Mouse (Mus musculus) brown adipose tissue, adult 24 weeks (tissue): ENCODE measurements around the gene Armc7. TPM values are rescaled to one million over a fixed set of nuclear protein-coding genes. Genes with fewer than 3 reads are reported as not detected.
"Not testable (repeated sequence)": the region's sequence is repeated elsewhere in the genome, so short reads cannot be mapped to it uniquely, and the experiment has no call there.

Experiments
- H3K27ac ChIP-seq: fragments of 200-500 bp; replicated peaks from 2 replicates; pipeline ENCODE4 v1.5.1; 2012; ENCODE audit warnings: low read depth, mild to moderate bottlenecking, low read length
- H3K4me1 ChIP-seq: fragments of 200-500 bp; 2 replicates; pipeline ENCODE4 v1.6.1; 2012; ENCODE audit warnings: low read length, mixed read lengths; ENCODE audit not compliant: control insufficient read depth, insufficient read depth, insufficient read length
- H3K4me3 ChIP-seq: fragments of 200-500 bp; 2 replicates; pipeline ENCODE4 v1.5.1; 2012; ENCODE audit warnings: low read depth, mild to moderate bottlenecking, low read length, moderate library complexity; ENCODE audit not compliant: insufficient read depth
- polyA plus RNA-seq: library from polyadenylated mRNA; stranded (reverse); fragments of >200 nt; gene quantifications from 2 replicates; pipeline ENCODE4 v1.2.4, GENCODE M21; 2012; ENCODE audit not compliant: missing spikeins, insufficient read depth, insufficient read length

Gene Armc7
- polyA plus RNA-seq, 1 experiment: 4.1 TPM

DNA sequence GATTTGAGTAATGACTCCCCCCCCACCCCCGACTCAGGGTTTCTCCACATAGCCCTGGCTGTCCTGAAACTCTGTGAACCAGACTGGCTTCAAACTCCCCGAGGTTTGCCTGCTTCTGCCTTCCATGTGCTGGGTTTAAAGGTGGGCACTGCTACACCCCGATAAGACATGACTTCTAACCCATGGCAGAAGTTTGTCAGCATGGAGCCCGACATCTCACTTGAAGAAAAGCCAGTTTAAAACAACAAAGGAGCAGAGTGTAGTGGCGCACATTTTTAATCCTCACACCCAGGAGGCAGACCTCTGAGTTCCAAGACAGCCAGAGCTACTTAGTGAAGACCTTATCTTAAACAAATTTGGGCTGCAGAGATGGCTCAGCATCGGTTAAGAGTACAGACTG is 16.9 kb downstream of the Armc7 start:
- H3K4me1 ChIP-seq: peaks cover 7% of the 10 kb centered on the region; the same call in 1 of the 2 replicates
- no peak overlapping the region for H3K27ac ChIP-seq
- H3K4me3 ChIP-seq: peak overlapping the region; percentile 86

DNA sequence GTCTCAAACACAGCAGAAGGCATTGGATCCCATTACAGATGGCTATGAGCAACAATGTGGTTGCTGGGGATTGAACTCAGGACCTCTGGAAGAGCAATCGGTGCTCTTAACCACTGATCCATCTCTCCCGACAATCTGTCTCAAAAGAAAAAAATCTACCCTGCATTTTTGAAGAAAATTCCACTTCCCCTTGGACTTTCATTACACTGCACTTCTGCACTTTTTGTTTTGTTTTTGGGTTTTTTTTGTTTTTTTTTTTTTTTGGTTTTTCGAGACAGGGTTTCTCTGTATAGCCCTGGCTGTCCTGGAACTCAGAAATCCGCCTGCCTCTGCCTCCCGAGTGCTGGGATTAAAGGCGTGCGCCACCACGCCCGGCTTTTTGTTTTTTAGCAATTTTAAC is 21.1 kb downstream of the Armc7 start:
- not testable (repeated sequence) for H3K4me3 ChIP-seq, H3K4me1 ChIP-seq, H3K27ac ChIP-seq

- H3K27ac ChIP-seq: no peak overlapping the region
- H3K4me1 ChIP-seq: no peaks in the 10 kb centered on the region
- no peak overlapping the region for H3K4me3 ChIP-seq
These were observed 27.2 kb downstream of the Armc7 start for GRCm38 (mm10) chr11:115502636-115503035.

DNA sequence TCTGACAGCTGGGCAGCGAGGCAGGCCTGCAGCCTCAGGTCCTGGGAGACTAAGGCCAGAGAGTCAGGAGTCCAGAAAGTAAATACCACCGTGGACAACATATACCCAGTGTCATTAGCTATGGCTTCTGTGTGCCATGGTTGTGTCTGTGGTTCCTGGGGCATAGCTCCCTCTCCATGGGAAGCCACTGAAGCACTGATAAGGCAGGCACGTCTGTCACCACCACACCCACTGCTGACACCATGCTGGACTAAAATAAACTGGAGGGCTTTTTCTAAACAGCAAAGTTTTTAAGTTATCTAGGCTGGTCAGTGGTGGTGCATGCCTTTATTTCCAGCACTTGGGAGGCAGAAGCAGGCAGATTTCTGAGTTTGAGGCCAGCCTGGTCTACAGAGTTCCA is 31.1 kb downstream of the Armc7 start:
- Histone ChIP-seq H3K4me1 (peaks cover 6% of the 10 kb centered on the region), H3K27ac (no peak overlapping the region), H3K4me3 (no peak overlapping the region)

- Histone ChIP-seq H3K4me1 (peaks cover 15% of the 10 kb centered on the region), H3K4me3 (no peak overlapping the region), H3K27ac (no peak overlapping the region)
These were observed 32.6 kb downstream of the Armc7 start for GRCm38 (mm10) chr11:115508061-115508460.

- no peak overlapping the region; the same call in 1 of the 2 replicates for H3K27ac ChIP-seq
- peaks cover 16% of the 10 kb centered on the region for H3K4me1 ChIP-seq
- H3K4me3 ChIP-seq: no peak overlapping the region
These were observed 34.5 kb downstream of the Armc7 start for GRCm38 (mm10) chr11:115509773-115510506.

GRCm38 (mm10) chr11:115510507-115510888 is 35.0 kb downstream of the Armc7 start:
- Histone ChIP-seq H3K27ac (no peak overlapping the region), H3K4me3 (no peak overlapping the region), H3K4me1 (peaks cover 16% of the 10 kb centered on the region)

DNA sequence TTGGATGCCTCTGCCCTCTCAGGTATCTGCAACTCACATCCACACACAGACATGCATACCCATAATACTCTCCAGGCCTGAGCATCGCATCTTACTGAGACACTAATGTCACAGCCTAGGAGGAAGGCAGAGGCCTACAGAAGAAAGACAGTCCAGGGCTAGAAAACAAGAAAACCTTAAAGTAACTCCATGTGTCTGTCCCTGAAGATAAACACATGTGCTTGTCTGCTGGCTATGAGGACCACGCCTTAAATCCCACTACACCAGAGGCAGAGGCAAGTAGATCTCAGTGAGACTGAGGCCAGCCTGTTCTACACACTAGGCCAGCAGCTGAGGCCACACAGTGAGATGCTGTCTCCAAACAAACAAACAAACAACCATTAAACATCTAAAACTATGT is 35.7 kb downstream of the Armc7 start:
- Histone ChIP-seq H3K4me1 (peaks cover 16% of the 10 kb centered on the region), H3K4me3 (no peak overlapping the region), H3K27ac (no peak overlapping the region)

GRCm38 (mm10) chr11:115512004-115512403 is 36.5 kb downstream of the Armc7 start:
- Histone ChIP-seq H3K4me3 (peak overlapping the region; percentile 92), H3K27ac (no peak overlapping the region), H3K4me1 (peaks cover 16% of the 10 kb centered on the region)

DNA sequence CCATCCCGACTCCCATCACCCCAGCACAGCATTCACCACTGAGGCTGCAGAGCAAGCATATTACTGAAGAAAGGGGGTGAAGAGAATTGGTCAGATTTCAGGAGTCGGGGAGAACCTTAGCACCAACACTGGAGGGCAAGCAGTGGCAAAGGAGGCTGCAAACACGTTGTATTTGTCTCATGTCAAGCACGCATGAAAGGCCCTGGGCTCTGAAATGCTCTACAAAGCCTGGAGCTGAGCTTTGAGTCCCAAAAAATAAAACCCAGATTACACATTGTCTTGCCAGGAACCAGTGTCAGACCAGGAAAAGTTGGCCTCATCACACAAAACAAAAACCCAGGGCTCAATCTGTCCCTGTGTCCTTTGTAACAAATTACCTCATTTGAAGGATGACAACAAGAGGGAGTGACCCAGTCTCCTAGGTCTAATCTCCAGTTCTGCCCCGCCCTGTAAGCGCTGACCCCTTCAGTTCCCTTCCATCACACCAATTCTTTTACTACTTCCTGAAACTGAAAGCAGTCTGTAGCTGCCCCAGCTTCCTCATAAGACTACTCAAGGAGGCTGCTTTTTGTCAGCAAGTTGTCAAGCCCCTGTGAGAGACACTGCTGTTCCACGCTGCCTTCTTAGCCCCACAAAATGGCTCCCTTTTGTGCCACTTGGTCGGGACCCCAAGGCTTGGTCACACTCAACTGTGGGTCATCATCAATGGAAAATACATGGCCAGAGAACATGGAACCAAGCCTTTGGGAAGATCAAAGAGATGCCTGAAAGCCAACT is 37.1 kb downstream of the Armc7 start:
- peak overlapping the region; percentile 92 for H3K4me3 ChIP-seq
- H3K4me1 ChIP-seq: peaks cover 16% of the 10 kb centered on the region
- H3K27ac ChIP-seq: peak overlapping the region; percentile 59

DNA sequence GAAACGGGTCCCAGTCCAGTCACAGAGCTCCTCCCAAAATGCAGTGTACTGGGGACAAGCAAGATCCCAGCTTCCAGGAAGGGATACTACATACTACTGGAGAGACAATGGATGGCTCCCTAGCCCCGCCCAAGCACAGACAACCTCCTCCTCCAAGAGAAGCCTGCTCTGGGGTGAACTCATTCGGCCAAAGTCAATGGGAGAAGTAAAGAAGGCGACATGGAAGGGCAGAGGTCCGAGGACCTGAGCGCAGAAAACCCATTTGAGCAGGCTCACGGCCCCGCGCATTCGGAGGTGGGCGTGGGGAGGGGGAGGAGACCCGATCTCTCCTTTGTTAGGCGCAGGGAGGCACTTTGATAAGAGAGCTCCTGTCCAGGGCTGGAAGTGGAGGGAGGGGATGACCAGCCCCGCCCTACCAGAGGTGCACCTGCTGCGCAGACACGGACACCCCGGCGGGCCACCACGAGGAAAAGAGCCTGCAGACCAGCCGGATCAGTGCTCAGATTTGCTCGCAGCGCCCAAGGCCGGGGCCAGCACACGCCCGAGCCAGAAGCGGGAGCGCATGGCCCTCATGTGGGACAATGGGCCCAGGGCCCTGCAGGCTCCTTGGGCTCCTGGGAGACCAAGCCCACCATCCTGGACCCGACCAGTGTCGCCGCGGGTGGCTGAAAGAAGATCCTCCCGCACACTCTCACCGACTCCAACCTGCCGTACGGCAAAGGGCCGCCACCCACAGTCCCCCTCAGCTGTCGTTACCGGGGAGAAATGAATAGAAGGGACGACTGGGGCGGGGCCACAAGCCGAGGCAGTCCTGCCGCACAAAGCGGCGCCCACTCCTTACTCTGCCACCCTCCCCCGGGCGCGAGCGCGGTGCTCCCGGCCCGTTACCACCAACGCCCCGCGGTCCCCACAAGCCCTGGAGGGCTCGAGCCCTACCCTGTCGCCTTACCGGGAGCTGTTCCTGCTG is 38.1 kb downstream of the Armc7 start:
- Histone ChIP-seq H3K4me1 (peaks cover 16% of the 10 kb centered on the region), H3K4me3 (peak overlapping the region; percentile 92), H3K27ac (peak overlapping the region; percentile 66)

GRCm38 (mm10) chr11:115514238-115514663 is 38.8 kb downstream of the Armc7 start, which contains the start of gene Jpt1:
Gene Jpt1 (minus strand): TSS chr11:115514387.
- H3K27ac ChIP-seq: peak within 1 kb of the TSS; percentile 66
- peaks cover 16% of the 10 kb centered on the region for H3K4me1 ChIP-seq
- H3K4me3 ChIP-seq: peak within 1 kb of the TSS; percentile 92

DNA sequence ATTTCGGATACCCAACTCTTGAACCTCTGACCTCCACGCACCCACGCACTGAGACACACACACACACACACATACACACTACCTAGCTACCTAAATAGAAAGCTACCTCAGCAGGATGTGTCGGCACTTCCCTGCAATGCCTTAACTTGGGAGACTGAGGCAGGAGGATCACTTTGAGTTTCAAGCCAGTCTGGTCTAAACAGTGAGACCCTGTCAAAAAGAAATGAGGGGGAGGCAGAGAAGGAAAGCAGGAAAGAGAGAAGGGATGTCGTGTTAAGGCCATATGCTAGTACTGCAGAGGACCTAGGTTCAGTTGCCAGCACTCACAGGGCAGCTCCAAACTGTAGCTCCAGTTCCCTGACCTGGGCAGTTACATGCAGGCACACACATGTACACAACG is 39.6 kb downstream of the Armc7 start:
- H3K4me3 ChIP-seq: no peak overlapping the region
- H3K27ac ChIP-seq: no peak overlapping the region
- peaks cover 12% of the 10 kb centered on the region for H3K4me1 ChIP-seq

- H3K27ac ChIP-seq: no peak overlapping the region
- peaks cover 9% of the 10 kb centered on the region for H3K4me1 ChIP-seq
- no peak overlapping the region for H3K4me3 ChIP-seq
These were observed 41.5 kb downstream of the Armc7 start for GRCm38 (mm10) chr11:115516942-115517341.

DNA sequence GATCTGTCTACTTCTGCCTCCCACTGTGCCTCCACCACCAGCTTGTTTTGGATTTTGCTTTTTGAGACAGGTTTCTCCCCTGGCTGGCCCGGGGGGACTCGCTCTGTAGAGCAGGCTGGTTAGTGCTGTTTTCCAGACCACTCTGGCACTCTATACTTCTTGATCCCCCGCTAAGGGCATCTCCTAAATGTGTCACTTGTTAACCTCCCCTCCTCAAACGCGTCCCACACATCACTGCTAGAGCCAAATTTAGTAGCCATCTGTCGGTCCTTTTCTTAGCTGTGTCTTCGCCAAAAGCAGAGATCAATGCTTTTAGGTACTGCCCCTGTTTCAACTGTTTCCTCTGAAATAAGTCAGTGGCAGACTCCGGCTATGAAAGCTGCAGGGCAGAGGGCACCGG is 43.2 kb downstream of the Armc7 start:
- Histone ChIP-seq H3K4me3 (no peak overlapping the region), H3K27ac (no peak overlapping the region)

More for the DNA sequence above, 43.2 kb downstream of the Armc7 start:
- H3K4me1 ChIP-seq: no peaks in the 10 kb centered on the region
